Mouse (Mus musculus): ENCODE measurements around the gene Cox6a1.

GRCm38 (mm10) chr5:115312354-115312753 lies 36.4 kb downstream of the Cox6a1 start:
- no peak for TF ChIP-seq POLR2A (IDR thresholded peaks at IDR 0.05; ENCODE audit: low read depth, low read length)
- TF ChIP-seq CTCF (IDR thresholded peaks at IDR 0.05; ENCODE audit: extremely low read depth, insufficient read length, insufficient replicate concordance, low read depth, low read length) = no peak

Measured in small intestine, adult 2 months (tissue).